Mouse (Mus musculus) urinary bladder, postnatal 25 days (tissue): ENCODE data around the gene Spata6.

Experiments
- DNase-seq: peaks from one replicate; pipeline ENCODE4 v3.0.0; 2022; ENCODE audit warnings: low spot score

The Spata6 gene

GRCm38 (mm10) chr4:111719776-111720661 lies at the start of gene Spata6:
TSS of gene Spata6 (plus strand) at chr4:111719984.
- DNase-seq, result peak; percentile 90

GRCm38 (mm10) chr4:111670566-111671421 lies 49.0 kb upstream of the Spata6 start:
- no peak for DNase-seq

- DNase-seq, result no peak
Observed at GRCm38 (mm10) chr4:111671440-111671839, 48.3 kb upstream of the Spata6 start.

GRCm38 (mm10) chr4:111673904-111674303 lies 45.9 kb upstream of the Spata6 start:
- no peak for DNase-seq

- DNase-seq, result no peak
Observed at GRCm38 (mm10) chr4:111681926-111682325, 37.9 kb upstream of the Spata6 start.

- DNase-seq, result no peak
Observed at GRCm38 (mm10) chr4:111682793-111683192, 37.0 kb upstream of the Spata6 start.

DNA sequence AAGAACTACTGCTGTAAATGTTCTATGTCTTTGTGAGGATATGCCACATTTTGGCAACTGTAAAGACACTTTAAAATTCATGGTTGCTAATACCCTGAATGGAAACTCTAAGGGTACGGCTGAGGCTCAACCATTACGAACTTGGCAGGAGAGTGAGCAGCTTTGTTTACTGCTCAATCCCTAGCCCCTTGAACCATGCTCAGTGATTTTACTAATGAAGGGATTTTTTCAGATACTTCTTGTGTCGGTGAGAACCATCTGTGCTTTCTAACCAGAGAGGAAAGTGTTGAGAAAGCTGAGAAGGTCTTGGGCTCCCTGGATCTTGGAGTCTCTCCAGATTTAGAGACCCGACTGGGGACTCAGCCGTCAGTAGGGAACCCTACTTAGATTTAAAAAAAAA lies 35.9 kb upstream of the Spata6 start:
- DNase-seq, result no peak

DNA sequence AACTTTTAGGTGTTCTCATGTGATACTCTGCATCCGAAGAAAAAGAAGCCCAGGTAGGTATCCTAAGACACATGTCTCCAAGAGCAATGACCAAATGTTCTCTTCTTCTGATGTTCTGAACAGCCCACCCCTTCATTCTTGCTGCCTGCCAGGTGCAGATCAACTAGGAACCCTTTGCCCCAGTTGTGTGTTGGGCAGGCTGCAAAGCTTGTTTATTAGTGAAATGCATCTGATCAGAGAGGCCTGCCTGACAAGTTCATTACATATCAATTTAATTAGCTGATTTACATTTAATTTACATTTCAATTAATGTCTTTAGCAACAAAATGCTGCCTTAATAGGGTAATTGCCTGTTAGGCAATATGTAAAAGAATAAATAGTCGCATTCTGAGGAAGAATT lies 33.8 kb upstream of the Spata6 start:
- no peak for DNase-seq

- peak; percentile 40 for DNase-seq
Observed at GRCm38 (mm10) chr4:111686951-111687350, 32.8 kb upstream of the Spata6 start.

DNA sequence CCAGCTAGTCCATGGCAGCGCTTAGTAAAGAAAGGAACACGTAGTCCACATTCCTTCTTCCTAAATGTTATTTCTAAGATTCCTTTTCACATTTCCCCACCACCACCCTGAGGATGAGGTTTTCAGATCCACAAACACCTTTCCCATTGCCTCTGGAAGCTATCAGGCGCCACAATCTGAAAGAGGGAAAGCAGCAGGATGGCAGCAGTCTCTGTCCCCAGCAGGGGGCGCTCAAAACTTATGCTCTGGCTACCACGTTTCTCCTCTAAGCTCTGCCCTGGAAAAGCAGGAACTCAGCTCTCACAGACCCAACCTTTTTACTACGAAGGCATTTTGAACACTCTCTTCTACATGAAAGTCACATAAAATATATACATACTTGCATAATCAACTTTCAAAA lies 32.2 kb upstream of the Spata6 start:
- DNase-seq, result peak; percentile 75

DNA sequence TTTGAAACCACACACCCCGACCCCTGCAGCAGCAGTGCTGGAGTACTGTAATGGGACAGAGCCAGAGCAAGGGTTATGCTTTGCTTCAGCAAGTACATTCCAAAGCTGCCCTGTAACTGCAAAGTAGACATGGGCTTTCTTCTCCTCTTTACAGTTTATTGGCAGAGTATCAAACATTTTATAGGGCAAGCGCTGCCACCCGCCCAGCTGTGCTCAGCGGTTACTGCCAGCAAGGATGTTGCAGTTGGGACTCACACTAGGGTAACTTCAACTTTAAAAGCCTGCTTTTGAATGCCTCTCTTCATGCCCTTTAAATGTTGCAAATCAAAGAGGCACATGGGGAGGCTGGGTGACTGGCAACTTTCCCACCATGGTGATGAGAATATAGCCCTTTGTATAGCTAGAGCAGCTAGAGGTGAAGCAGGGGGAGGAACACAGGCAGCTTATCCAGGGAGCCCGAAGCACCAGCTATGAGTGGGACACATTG lies 28.7 kb upstream of the Spata6 start:
- no peak for DNase-seq

- no peak for DNase-seq
Observed at GRCm38 (mm10) chr4:111701381-111701780, 18.4 kb upstream of the Spata6 start.

DNA sequence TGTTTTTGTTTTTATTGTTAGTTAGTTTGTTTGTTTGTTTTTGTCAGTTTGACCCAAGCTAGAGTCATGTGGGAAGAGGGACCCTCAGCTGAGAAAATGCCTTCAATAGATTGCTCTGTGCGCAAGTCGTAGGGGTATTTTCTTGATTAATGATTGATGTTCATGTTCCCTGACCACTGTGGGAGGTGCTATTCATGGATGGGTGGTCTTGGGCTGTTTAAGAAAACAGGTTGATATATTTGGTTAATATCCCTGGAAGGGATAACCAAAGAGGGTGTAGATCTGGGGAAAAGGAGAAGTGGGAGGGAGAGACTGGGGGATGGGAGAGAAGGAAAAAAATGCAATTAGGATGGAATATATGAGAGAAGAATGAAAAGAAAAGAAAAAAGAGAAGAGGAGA lies 15.7 kb upstream of the Spata6 start:
- no peak for DNase-seq

DNA sequence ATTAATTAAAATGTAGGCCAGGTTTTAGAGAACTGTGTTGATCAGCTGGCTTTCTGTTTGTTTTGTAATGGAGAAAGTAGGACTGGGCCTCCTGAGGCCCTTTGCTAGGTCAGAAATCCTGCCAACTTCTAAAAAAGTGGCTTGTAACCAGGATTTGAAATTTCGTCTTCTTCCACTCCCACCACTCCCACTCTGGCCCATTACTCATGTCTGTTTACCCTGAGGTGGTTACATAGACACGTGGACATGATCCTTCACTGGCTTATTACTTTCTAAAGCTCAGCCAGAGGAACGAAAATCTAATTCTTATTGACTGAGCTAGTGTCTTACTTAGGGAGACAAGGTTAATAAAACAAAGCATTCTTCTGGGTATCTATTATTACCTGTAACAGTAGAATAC lies 14.8 kb upstream of the Spata6 start:
- DNase-seq, result no peak

DNA sequence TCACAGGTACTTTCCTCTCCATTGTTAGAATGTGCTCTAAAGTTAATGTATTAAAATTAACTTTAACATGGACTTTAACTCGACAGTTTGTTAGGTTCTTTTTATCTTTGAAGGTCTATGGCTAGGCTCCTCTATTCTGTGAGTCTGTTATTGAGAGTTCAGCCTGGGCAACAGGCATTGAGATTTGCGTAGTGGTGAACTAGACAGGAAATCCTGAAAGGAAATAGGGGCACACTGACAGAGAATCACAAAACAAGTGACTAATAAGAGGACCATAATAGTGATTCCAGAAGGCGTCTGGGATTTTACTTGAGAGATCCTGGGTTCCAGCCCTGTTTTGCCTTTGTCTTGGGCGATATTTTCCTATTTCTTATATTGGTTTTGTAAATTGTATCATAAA lies 488 bp upstream of the Spata6 start:
- no peak for DNase-seq

DNA sequence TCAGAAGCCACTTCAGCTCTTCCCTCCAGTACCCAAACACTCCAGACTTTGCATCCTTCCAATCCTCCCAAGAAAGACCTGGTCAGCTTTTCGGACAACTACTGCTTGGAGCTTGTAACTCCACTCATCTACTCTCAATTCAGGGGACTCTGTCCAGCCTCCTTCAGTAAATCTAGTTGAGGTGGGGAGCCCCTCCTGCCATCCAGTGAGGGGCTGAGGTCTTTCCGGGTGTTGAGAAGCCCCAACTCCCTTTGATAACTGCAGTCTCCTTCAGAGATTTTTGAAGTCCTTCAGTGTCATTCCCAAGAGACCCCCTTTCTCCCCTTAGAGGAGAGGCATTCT lies 849 bp downstream of the Spata6 start:
- no peak for DNase-seq

- no peak for DNase-seq
Observed at GRCm38 (mm10) chr4:111721121-111721840, 1.5 kb downstream of the Spata6 start.

DNA sequence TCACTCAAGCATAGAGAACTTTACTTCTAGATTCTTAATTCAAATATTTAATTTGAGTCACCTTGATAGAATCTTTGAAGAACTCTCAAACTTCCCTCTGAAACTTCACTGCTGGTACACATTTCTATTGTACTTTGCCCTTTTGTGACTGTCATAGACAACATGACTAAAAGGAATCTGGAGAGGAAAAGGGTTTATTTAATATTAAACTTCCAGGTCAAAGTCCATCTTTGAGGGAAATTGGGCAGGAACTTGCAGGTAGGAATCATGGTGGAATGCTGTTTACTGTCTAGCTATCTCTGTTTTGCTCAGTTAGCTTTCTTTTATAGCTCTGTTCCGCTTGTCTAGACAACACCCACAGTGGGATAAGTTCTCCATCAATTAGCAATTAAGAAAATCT lies 17.8 kb downstream of the Spata6 start:
- DNase-seq, result no peak

DNA sequence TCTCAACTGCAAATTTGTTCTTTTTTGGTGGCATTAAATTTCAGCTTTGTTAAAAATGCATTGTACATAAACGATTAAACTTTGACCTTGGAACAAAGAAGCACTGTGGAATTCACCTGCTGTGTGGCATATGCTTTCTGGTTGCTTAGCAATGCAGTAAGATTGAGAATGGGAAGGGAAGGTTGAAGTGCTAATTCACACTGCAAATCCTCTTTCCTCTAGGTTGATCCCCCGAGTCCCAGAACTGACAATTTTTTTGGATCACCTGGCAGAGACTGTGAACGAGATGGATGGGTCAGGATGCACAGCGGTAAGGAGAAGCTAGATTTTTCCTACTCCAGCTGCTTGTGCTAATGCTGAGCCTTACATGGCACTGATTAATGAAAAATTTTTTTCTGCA lies 60.7 kb downstream of the Spata6 start:
- DNase-seq, result no peak

GRCm38 (mm10) chr4:111799892-111800291 lies 80.1 kb downstream of the Spata6 start:
- DNase-seq, result no peak

GRCm38 (mm10) chr4:111803164-111803563 lies 83.4 kb downstream of the Spata6 start:
- DNase-seq, result no peak

DNA sequence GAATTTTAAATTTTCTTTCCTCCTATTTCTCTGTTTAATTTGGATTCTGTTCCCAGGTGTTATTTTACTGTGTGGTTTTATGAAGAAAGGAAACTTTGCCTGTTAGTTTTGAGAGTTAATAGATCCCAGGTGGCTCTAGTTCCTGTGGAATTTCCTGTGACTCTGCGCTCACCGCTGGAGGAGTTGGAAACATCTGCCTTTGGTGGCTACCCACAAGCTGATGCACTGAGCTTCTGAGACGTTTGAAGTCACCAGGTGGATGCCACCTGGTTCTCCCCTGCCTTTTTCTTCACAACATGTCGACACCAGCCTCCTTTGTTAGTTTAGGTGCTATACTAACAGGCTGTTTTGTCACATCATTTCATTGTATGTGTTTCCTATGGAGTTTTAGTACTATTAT lies 97.7 kb downstream of the Spata6 start:
- no peak for DNase-seq
